Mouse (Mus musculus): ENCODE results near the gene Bdh2. TPM values are rescaled to one million over a fixed set of nuclear protein-coding genes. Genes with fewer than 3 reads are reported as not detected.

Bdh2 gene
- polyA plus RNA-seq, 1 experiment, result 0.20 TPM

- Histone ChIP-seq H3K4me1 (ENCODE audit: control insufficient read depth, insufficient read depth, insufficient read length) (no peaks in the 10 kb centered on the region), H3K4me3 (ENCODE audit: extremely low read depth, insufficient read depth, insufficient read length) (no peak overlapping the region), H3K36me3 (ENCODE audit: control insufficient read depth, insufficient read depth, low read length) (no peaks in the 10 kb centered on the region), H3K27ac (ENCODE audit: insufficient read depth, low read length) (no peak overlapping the region), H3K27me3 (ENCODE audit: control insufficient read depth, insufficient read depth, low read length) (no peaks in the 10 kb centered on the region)
- no peak for DNase-seq (ENCODE audit: low read depth in 1 of 2, low spot score in 2 of 2)
- TF ChIP-seq CTCF (IDR thresholded peaks at IDR 0.05; ENCODE audit: extremely low read depth, insufficient read depth, insufficient read length, insufficient replicate concordance) (no peak), POLR2A (IDR thresholded peaks at IDR 0.05; ENCODE audit: low read depth, low read length) (no peak)
- 33% methylated on average over 4 of the region's 4 CpGs for WGBS
Observed at GRCm38 (mm10) chr3:135280160-135280559, 861 bp upstream of the Bdh2 start.

- no peak overlapping the region for H3K4me3 ChIP-seq (ENCODE audit: extremely low read depth, insufficient read depth, insufficient read length)
- TF ChIP-seq CTCF (IDR thresholded peaks at IDR 0.05; ENCODE audit: extremely low read depth, insufficient read depth, insufficient read length, insufficient replicate concordance) (no peak), POLR2A (IDR thresholded peaks at IDR 0.05; ENCODE audit: low read depth, low read length) (no peak)
- peak in 1 of 2 experiments; percentile 3 for DNase-seq (ENCODE audit: low read depth in 1 of 2, low spot score in 2 of 2)
- no peaks in the 10 kb centered on the region for H3K36me3 ChIP-seq (ENCODE audit: control insufficient read depth, insufficient read depth, low read length)
- H3K4me1 ChIP-seq (ENCODE audit: control insufficient read depth, insufficient read depth, insufficient read length), result no peaks in the 10 kb centered on the region
- no peaks in the 10 kb centered on the region for H3K27me3 ChIP-seq (ENCODE audit: control insufficient read depth, insufficient read depth, low read length)
- no peak overlapping the region for H3K27ac ChIP-seq (ENCODE audit: insufficient read depth, low read length)
- 84% methylated on average over 8 of the region's 8 CpGs for WGBS
Observed at GRCm38 (mm10) chr3:135281701-135282100, 680 bp downstream of the Bdh2 start.

DNA sequence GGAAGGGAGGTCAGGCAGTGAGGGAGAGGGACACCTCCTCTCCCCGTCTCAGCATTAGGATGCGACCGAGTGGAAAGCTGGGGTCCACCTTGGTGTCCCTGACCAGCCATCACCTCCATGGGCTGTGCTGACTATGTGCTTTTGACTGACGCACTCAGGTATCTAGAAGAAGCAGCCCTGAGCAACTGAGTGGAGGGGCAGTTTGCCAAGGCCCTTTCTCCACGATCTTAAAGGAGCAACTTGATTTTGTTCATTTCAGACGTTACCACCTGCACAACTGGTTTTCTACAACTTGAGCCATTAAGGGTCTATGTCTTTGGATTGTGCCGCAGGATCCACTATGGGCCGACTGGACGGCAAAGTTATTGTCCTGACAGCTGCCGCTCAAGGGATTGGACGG, 4.2 kb downstream of the Bdh2 start:
- Histone ChIP-seq H3K27me3 (ENCODE audit: control insufficient read depth, insufficient read depth, low read length) (no peaks in the 10 kb centered on the region), H3K4me1 (ENCODE audit: control insufficient read depth, insufficient read depth, insufficient read length) (no peaks in the 10 kb centered on the region), H3K27ac (ENCODE audit: insufficient read depth, low read length) (no peak overlapping the region), H3K36me3 (ENCODE audit: control insufficient read depth, insufficient read depth, low read length) (no peaks in the 10 kb centered on the region), H3K4me3 (ENCODE audit: extremely low read depth, insufficient read depth, insufficient read length) (no peak overlapping the region)
- DNase-seq (ENCODE audit: low read depth in 1 of 2, low spot score in 2 of 2), result no peak
- WGBS, result 88% methylated on average over 11 of the region's 11 CpGs
- TF ChIP-seq CTCF (IDR thresholded peaks at IDR 0.05; ENCODE audit: extremely low read depth, insufficient read depth, insufficient read length, insufficient replicate concordance), result no peak
- no peak for TF ChIP-seq POLR2A (IDR thresholded peaks at IDR 0.05; ENCODE audit: low read depth, low read length)

DNA sequence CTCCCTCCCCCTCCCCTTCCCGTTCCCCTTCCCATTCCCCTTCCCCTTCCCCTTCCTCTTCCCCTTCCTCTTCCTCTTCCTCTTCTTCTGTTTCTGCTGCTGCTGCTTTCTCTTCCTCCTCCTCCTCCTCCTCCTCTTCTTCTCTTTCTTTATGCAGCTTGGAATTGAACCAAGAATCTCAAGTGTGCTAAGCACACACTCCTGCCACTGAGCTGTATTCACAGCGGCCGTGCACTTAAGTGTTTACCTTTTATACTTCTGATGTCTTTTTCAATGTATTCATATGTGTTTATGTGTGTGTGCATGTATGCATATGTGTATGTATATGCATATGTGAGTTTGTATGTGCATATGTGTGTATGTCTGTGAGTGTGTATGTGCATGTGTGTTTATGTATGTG, 4.8 kb downstream of the Bdh2 start:
- TF ChIP-seq CTCF (IDR thresholded peaks at IDR 0.05; ENCODE audit: extremely low read depth, insufficient read depth, insufficient read length, insufficient replicate concordance) (no peak), POLR2A (IDR thresholded peaks at IDR 0.05; ENCODE audit: low read depth, low read length) (no peak)
- 75% methylated on average over 3 of the region's 3 CpGs for WGBS
- no peak overlapping the region for H3K4me3 ChIP-seq (ENCODE audit: extremely low read depth, insufficient read depth, insufficient read length)
- no peaks in the 10 kb centered on the region for H3K36me3 ChIP-seq (ENCODE audit: control insufficient read depth, insufficient read depth, low read length)
- H3K27me3 ChIP-seq (ENCODE audit: control insufficient read depth, insufficient read depth, low read length), result no peaks in the 10 kb centered on the region
- no peaks in the 10 kb centered on the region for H3K4me1 ChIP-seq (ENCODE audit: control insufficient read depth, insufficient read depth, insufficient read length)
- no peak overlapping the region for H3K27ac ChIP-seq (ENCODE audit: insufficient read depth, low read length)
- no peak for DNase-seq (ENCODE audit: low read depth in 1 of 2, low spot score in 2 of 2)

- H3K4me3 ChIP-seq (ENCODE audit: extremely low read depth, insufficient read depth, insufficient read length), result no peak overlapping the region
- no peaks in the 10 kb centered on the region for H3K4me1 ChIP-seq (ENCODE audit: control insufficient read depth, insufficient read depth, insufficient read length)
- no peaks in the 10 kb centered on the region for H3K36me3 ChIP-seq (ENCODE audit: control insufficient read depth, insufficient read depth, low read length)
- no peak overlapping the region for H3K27ac ChIP-seq (ENCODE audit: insufficient read depth, low read length)
- DNase-seq (ENCODE audit: low read depth in 1 of 2, low spot score in 2 of 2), result no peak
- WGBS, result 89% methylated on average over 8 of the region's 8 CpGs
- TF ChIP-seq POLR2A (IDR thresholded peaks at IDR 0.05; ENCODE audit: low read depth, low read length), result no peak
- no peak for TF ChIP-seq CTCF (IDR thresholded peaks at IDR 0.05; ENCODE audit: extremely low read depth, insufficient read depth, insufficient read length, insufficient replicate concordance)
- H3K27me3 ChIP-seq (ENCODE audit: control insufficient read depth, insufficient read depth, low read length), result no peaks in the 10 kb centered on the region
Observed at GRCm38 (mm10) chr3:135288138-135288750, 7.2 kb downstream of the Bdh2 start.

DNA sequence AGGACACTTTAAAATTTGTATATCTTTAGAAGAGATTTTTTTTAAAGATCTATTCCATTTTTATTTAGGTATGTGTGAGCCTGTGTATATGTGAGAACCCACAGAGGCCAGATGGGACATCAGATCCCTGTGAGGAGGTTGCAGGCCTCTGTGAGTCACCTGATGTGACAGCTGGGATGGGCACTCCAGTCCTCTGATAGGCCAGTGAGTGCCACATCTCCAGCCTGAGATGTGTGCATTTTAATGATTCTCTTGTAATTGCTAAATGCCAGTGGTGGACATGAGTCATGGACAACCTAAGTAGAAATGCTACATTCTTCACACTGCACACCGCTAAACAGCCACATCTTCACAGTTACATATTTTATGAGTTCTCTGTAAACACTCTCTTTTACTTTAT, 8.1 kb downstream of the Bdh2 start:
- no peak for DNase-seq (ENCODE audit: low read depth in 1 of 2, low spot score in 2 of 2)
- Histone ChIP-seq H3K4me1 (ENCODE audit: control insufficient read depth, insufficient read depth, insufficient read length) (no peaks in the 10 kb centered on the region), H3K4me3 (ENCODE audit: extremely low read depth, insufficient read depth, insufficient read length) (no peak overlapping the region), H3K27ac (ENCODE audit: insufficient read depth, low read length) (no peak overlapping the region), H3K27me3 (ENCODE audit: control insufficient read depth, insufficient read depth, low read length) (no peaks in the 10 kb centered on the region), H3K36me3 (ENCODE audit: control insufficient read depth, insufficient read depth, low read length) (no peaks in the 10 kb centered on the region)
- 93% methylated on average over 1 of the region's 1 CpGs for WGBS
- TF ChIP-seq POLR2A (IDR thresholded peaks at IDR 0.05; ENCODE audit: low read depth, low read length) (no peak), CTCF (IDR thresholded peaks at IDR 0.05; ENCODE audit: extremely low read depth, insufficient read depth, insufficient read length, insufficient replicate concordance) (no peak)

GRCm38 (mm10) chr3:135290249-135290894, 9.4 kb downstream of the Bdh2 start:
- peak; percentile 17 to 18 for DNase-seq (ENCODE audit: low read depth in 1 of 2, low spot score in 2 of 2)

More at GRCm38 (mm10) chr3:135290249-135290894, 9.4 kb downstream of the Bdh2 start:
- no peaks in the 10 kb centered on the region for H3K36me3 ChIP-seq (ENCODE audit: control insufficient read depth, insufficient read depth, low read length)
- no peaks in the 10 kb centered on the region for H3K4me1 ChIP-seq (ENCODE audit: control insufficient read depth, insufficient read depth, insufficient read length)
- WGBS, result 100% methylated on average over 7 of the region's 7 CpGs
- H3K4me3 ChIP-seq (ENCODE audit: extremely low read depth, insufficient read depth, insufficient read length), result no peak overlapping the region
- no peak overlapping the region for H3K27ac ChIP-seq (ENCODE audit: insufficient read depth, low read length)
- H3K27me3 ChIP-seq (ENCODE audit: control insufficient read depth, insufficient read depth, low read length), result no peaks in the 10 kb centered on the region
- TF ChIP-seq CTCF (IDR thresholded peaks at IDR 0.05; ENCODE audit: extremely low read depth, insufficient read depth, insufficient read length, insufficient replicate concordance) (peak; percentile 23; the same call in 1 of the 2 replicates), POLR2A (IDR thresholded peaks at IDR 0.05; ENCODE audit: low read depth, low read length) (no peak)
